Mouse (Mus musculus) kidney, postnatal 25 days (tissue): ENCODE measurements around the gene Gm26602.

ENCODE experiments used
- DNase-seq, 2 experiments: peaks; one replicate each; pipeline ENCODE4 v3.0.0; 2021; ENCODE audit warnings: mixed read lengths in 2 of 2

The Gm26602 gene

GRCm38 (mm10) chr10:79910556-79910955 is at the start of gene Gm26602:
Gene Gm26602, plus strand, starts transcription at chr10:79910856.
- no peak for DNase-seq

- peak; percentile 77 to 89 for DNase-seq
Measured at GRCm38 (mm10) chr10:79861230-79862048, 49.2 kb upstream of the Gm26602 start.

GRCm38 (mm10) chr10:79862049-79862788 is 48.4 kb upstream of the Gm26602 start:
- DNase-seq, result peak; percentile 52 to 76

GRCm38 (mm10) chr10:79862925-79863324 is 47.7 kb upstream of the Gm26602 start:
- peak in 1 of 2 experiments; percentile 54 for DNase-seq

GRCm38 (mm10) chr10:79864351-79865188 is 46.1 kb upstream of the Gm26602 start:
- DNase-seq, result peak in 1 of 2 experiments; percentile 38

GRCm38 (mm10) chr10:79865189-79865601 is 45.5 kb upstream of the Gm26602 start:
- DNase-seq, result peak in 1 of 2 experiments; percentile 48

GRCm38 (mm10) chr10:79865801-79866295 is 44.8 kb upstream of the Gm26602 start:
- peak; percentile 65 to 87 for DNase-seq

- DNase-seq, result peak in 1 of 2 experiments; percentile 36
Measured at GRCm38 (mm10) chr10:79866601-79867000, 44.1 kb upstream of the Gm26602 start.

- DNase-seq, result no peak
Measured at GRCm38 (mm10) chr10:79871845-79872244, 38.8 kb upstream of the Gm26602 start.

GRCm38 (mm10) chr10:79872862-79873261 is 37.8 kb upstream of the Gm26602 start:
- DNase-seq, result no peak

- no peak for DNase-seq
Measured at GRCm38 (mm10) chr10:79873313-79873712, 37.3 kb upstream of the Gm26602 start.

- DNase-seq, result no peak
Measured at GRCm38 (mm10) chr10:79873715-79874289, 36.9 kb upstream of the Gm26602 start.

- peak in 1 of 2 experiments; percentile 40 for DNase-seq
Measured at GRCm38 (mm10) chr10:79874290-79874862, 36.3 kb upstream of the Gm26602 start, which contains the start of the genes Prtn3 and Plppr3. Gene Prtn3, plus strand, starts transcription at chr10:79874476. Gene Plppr3, minus strand, starts transcription at chr10:79874634.

- DNase-seq, result peak in 1 of 2 experiments; percentile 52
Measured at GRCm38 (mm10) chr10:79877174-79877573, 33.5 kb upstream of the Gm26602 start.

- DNase-seq, result peak; percentile 70 to 82
Measured at GRCm38 (mm10) chr10:79877757-79878156, 32.9 kb upstream of the Gm26602 start.

- no peak for DNase-seq
Measured at GRCm38 (mm10) chr10:79879527-79879926, 31.1 kb upstream of the Gm26602 start.

GRCm38 (mm10) chr10:79880721-79881120 is 29.9 kb upstream of the Gm26602 start:
- peak in 1 of 2 experiments; percentile 52 for DNase-seq

- peak in 1 of 2 experiments; percentile 50 for DNase-seq
Measured at GRCm38 (mm10) chr10:79881981-79882380, 28.7 kb upstream of the Gm26602 start.

- DNase-seq, result peak; percentile 90 to 91
Measured at GRCm38 (mm10) chr10:79883297-79884084, 27.2 kb upstream of the Gm26602 start.

GRCm38 (mm10) chr10:79884446-79884845 is 26.2 kb upstream of the Gm26602 start:
- peak; percentile 92 to 94 for DNase-seq

- DNase-seq, result peak in 1 of 2 experiments; percentile 47
Measured at GRCm38 (mm10) chr10:79884938-79885337, 25.7 kb upstream of the Gm26602 start.
